Mouse (Mus musculus): ENCODE measurements around the gene Pcbd2. TPM values are rescaled to one million over a fixed set of nuclear protein-coding genes. Genes with fewer than 3 reads are reported as not detected.

The Pcbd2 gene
- polyA plus RNA-seq, 1 experiment from 2014 or later = 44.4 TPM

- Histone ChIP-seq H3K4me1 (peaks cover 69% of the 10 kb centered on the region), H3K36me3 (no peaks in the 10 kb centered on the region), H3K27ac (peak overlapping the region; percentile 83; the same call in 1 of the 2 replicates), H3K27me3 (ENCODE audit: low read depth, poor library complexity, severe bottlenecking) (no peaks in the 10 kb centered on the region), H3K9me3 (replicated peaks) (no peaks in the 10 kb centered on the region), H3K4me3 (no peak overlapping the region)
- 81% methylated on average over 6 of the region's 6 CpGs for WGBS
- no peak for DNase-seq (ENCODE audit: low spot score)
These were observed 30.5 kb downstream of the Pcbd2 start for GRCm38 (mm10) chr13:55757645-55758044.

GRCm38 (mm10) chr13:55760576-55760975, 33.4 kb downstream of the Pcbd2 start:
- WGBS = 81% methylated on average over 10 of the region's 10 CpGs
- peaks cover 54% of the 10 kb centered on the region for H3K4me1 ChIP-seq

GRCm38 (mm10) chr13:55761486-55761885, 34.3 kb downstream of the Pcbd2 start:
- 63% methylated on average over 10 of the region's 10 CpGs for WGBS
- H3K4me1 ChIP-seq = peaks cover 50% of the 10 kb centered on the region
- no peak overlapping the region for H3K4me3 ChIP-seq
- H3K9me3 ChIP-seq (replicated peaks) = no peaks in the 10 kb centered on the region
- DNase-seq (ENCODE audit: low spot score) = no peak
- peak overlapping the region; percentile 75; the same call in 1 of the 2 replicates for H3K27ac ChIP-seq
- no peaks in the 10 kb centered on the region for H3K36me3 ChIP-seq
- no peaks in the 10 kb centered on the region for H3K27me3 ChIP-seq (ENCODE audit: low read depth, poor library complexity, severe bottlenecking)

More at GRCm38 (mm10) chr13:55760576-55760975, 33.4 kb downstream of the Pcbd2 start:
- H3K27ac ChIP-seq = peak overlapping the region; percentile 75
- no peaks in the 10 kb centered on the region for H3K9me3 ChIP-seq (replicated peaks)
- H3K4me3 ChIP-seq = no peak overlapping the region
- no peaks in the 10 kb centered on the region for H3K27me3 ChIP-seq (ENCODE audit: low read depth, poor library complexity, severe bottlenecking)
- no peak for DNase-seq (ENCODE audit: low spot score)
- no peaks in the 10 kb centered on the region for H3K36me3 ChIP-seq

GRCm38 (mm10) chr13:55774352-55774751, 47.2 kb downstream of the Pcbd2 start:
- H3K27me3 ChIP-seq (ENCODE audit: low read depth, poor library complexity, severe bottlenecking) = no peaks in the 10 kb centered on the region
- peaks cover 16% of the 10 kb centered on the region for H3K4me1 ChIP-seq
- H3K9me3 ChIP-seq (replicated peaks) = no peaks in the 10 kb centered on the region
- no peak overlapping the region for H3K4me3 ChIP-seq
- DNase-seq (ENCODE audit: low spot score) = no peak
- H3K36me3 ChIP-seq = 0 out of 2 replicates have a peak, but pooled peaks cover 4% of the 10 kb centered on the region
- 87% methylated on average over 7 of the region's 7 CpGs for WGBS
- peak overlapping the region; percentile 79 for H3K27ac ChIP-seq

- H3K27ac ChIP-seq = peak overlapping the region; percentile 79
These were observed 47.9 kb downstream of the Pcbd2 start for GRCm38 (mm10) chr13:55775056-55775455.

GRCm38 (mm10) chr13:55784268-55784667, 57.1 kb downstream of the Pcbd2 start, which contains the start of gene Catsper3:
TSS of gene Catsper3 (plus strand) at chr13:55784568.
- H3K9me3 ChIP-seq (replicated peaks) = no peaks in the 10 kb centered on the region
- no peaks in the 10 kb centered on the region for H3K36me3 ChIP-seq
- no peak within 1 kb of the TSS for H3K27ac ChIP-seq
- no peak for DNase-seq (ENCODE audit: low spot score)
- no peaks in the 10 kb centered on the region for H3K4me1 ChIP-seq
- WGBS = 96% methylated on average over 3 of the region's 3 CpGs
- no peak within 1 kb of the TSS for H3K4me3 ChIP-seq
- H3K27me3 ChIP-seq (ENCODE audit: low read depth, poor library complexity, severe bottlenecking) = no peaks in the 10 kb centered on the region

More at GRCm38 (mm10) chr13:55775056-55775455, 47.9 kb downstream of the Pcbd2 start:
- Histone ChIP-seq H3K4me3 (0 out of 2 replicates have a peak overlapping the region, but pooled peaks have one; percentile 11), H3K36me3 (0 out of 2 replicates have a peak, but pooled peaks cover 4% of the 10 kb centered on the region), H3K27me3 (ENCODE audit: low read depth, poor library complexity, severe bottlenecking) (no peaks in the 10 kb centered on the region), H3K9me3 (replicated peaks) (no peaks in the 10 kb centered on the region), H3K4me1 (peaks cover 16% of the 10 kb centered on the region)
- DNase-seq (ENCODE audit: low spot score) = peak; percentile 59
- 14% methylated on average over 11 of the region's 11 CpGs for WGBS

GRCm38 (mm10) chr13:55786120-55786519, 59.0 kb downstream of the Pcbd2 start:
- WGBS = 82% methylated on average over 11 of the region's 11 CpGs
- DNase-seq (ENCODE audit: low spot score) = no peak

GRCm38 (mm10) chr13:55801246-55801645, 74.1 kb downstream of the Pcbd2 start:
- Histone ChIP-seq H3K4me1 (no peaks in the 10 kb centered on the region), H3K27ac (no peak overlapping the region), H3K36me3 (no peaks in the 10 kb centered on the region), H3K9me3 (replicated peaks) (no peaks in the 10 kb centered on the region), H3K27me3 (ENCODE audit: low read depth, poor library complexity, severe bottlenecking) (no peaks in the 10 kb centered on the region), H3K4me3 (no peak overlapping the region)
- 86% methylated on average over 2 of the region's 2 CpGs for WGBS
- no peak for DNase-seq (ENCODE audit: low spot score)

More at GRCm38 (mm10) chr13:55786120-55786519, 59.0 kb downstream of the Pcbd2 start:
- H3K36me3 ChIP-seq = no peaks in the 10 kb centered on the region
- H3K27me3 ChIP-seq (ENCODE audit: low read depth, poor library complexity, severe bottlenecking) = no peaks in the 10 kb centered on the region
- no peak overlapping the region for H3K27ac ChIP-seq
- H3K4me3 ChIP-seq = no peak overlapping the region
- H3K9me3 ChIP-seq (replicated peaks) = no peaks in the 10 kb centered on the region
- no peaks in the 10 kb centered on the region for H3K4me1 ChIP-seq

GRCm38 (mm10) chr13:55803973-55804372, 76.8 kb downstream of the Pcbd2 start:
- Histone ChIP-seq H3K4me1 (no peaks in the 10 kb centered on the region), H3K27me3 (ENCODE audit: low read depth, poor library complexity, severe bottlenecking) (no peaks in the 10 kb centered on the region), H3K27ac (no peak overlapping the region), H3K9me3 (replicated peaks) (no peaks in the 10 kb centered on the region), H3K4me3 (no peak overlapping the region), H3K36me3 (no peaks in the 10 kb centered on the region)
- WGBS = 97% methylated on average over 1 of the region's 1 CpGs
- DNase-seq (ENCODE audit: low spot score) = no peak

GRCm38 (mm10) chr13:55809041-55809623, 82.0 kb downstream of the Pcbd2 start:
- no peaks in the 10 kb centered on the region for H3K36me3 ChIP-seq
- no peak overlapping the region for H3K27ac ChIP-seq
- DNase-seq (ENCODE audit: low spot score) = no peak
- H3K27me3 ChIP-seq (ENCODE audit: low read depth, poor library complexity, severe bottlenecking) = no peaks in the 10 kb centered on the region
- WGBS = 67% methylated on average over 7 of the region's 7 CpGs
- H3K9me3 ChIP-seq (replicated peaks) = no peaks in the 10 kb centered on the region
- no peak overlapping the region for H3K4me3 ChIP-seq
- H3K4me1 ChIP-seq = peaks cover 10% of the 10 kb centered on the region; the same call in 1 of the 2 replicates

- H3K27ac ChIP-seq = no peak overlapping the region
- no peaks in the 10 kb centered on the region for H3K27me3 ChIP-seq (ENCODE audit: low read depth, poor library complexity, severe bottlenecking)
- no peaks in the 10 kb centered on the region for H3K9me3 ChIP-seq (replicated peaks)
- no peak for DNase-seq (ENCODE audit: low spot score)
- H3K4me1 ChIP-seq = peaks cover 10% of the 10 kb centered on the region; the same call in 1 of the 2 replicates
- no peaks in the 10 kb centered on the region for H3K36me3 ChIP-seq
- 92% methylated on average over 10 of the region's 10 CpGs for WGBS
- no peak overlapping the region for H3K4me3 ChIP-seq
These were observed 82.5 kb downstream of the Pcbd2 start for GRCm38 (mm10) chr13:55809707-55810106.

GRCm38 (mm10) chr13:55810947-55811346, 83.8 kb downstream of the Pcbd2 start:
- H3K9me3 ChIP-seq (replicated peaks) = no peaks in the 10 kb centered on the region
- H3K4me3 ChIP-seq = no peak overlapping the region
- WGBS = 81% methylated on average over 5 of the region's 5 CpGs
- DNase-seq (ENCODE audit: low spot score) = no peak
- H3K4me1 ChIP-seq = peaks cover 10% of the 10 kb centered on the region; the same call in 1 of the 2 replicates
- no peaks in the 10 kb centered on the region for H3K36me3 ChIP-seq
- H3K27me3 ChIP-seq (ENCODE audit: low read depth, poor library complexity, severe bottlenecking) = peaks cover 4% of the 10 kb centered on the region; the same call in 1 of the 2 replicates
- H3K27ac ChIP-seq = no peak overlapping the region

GRCm38 (mm10) chr13:55813490-55814016, 86.4 kb downstream of the Pcbd2 start:
- H3K27me3 ChIP-seq (ENCODE audit: low read depth, poor library complexity, severe bottlenecking) = peaks cover 4% of the 10 kb centered on the region; the same call in 1 of the 2 replicates
- no peaks in the 10 kb centered on the region for H3K36me3 ChIP-seq
- H3K4me1 ChIP-seq = peaks cover 12% of the 10 kb centered on the region; the same call in 1 of the 2 replicates
- no peak overlapping the region for H3K4me3 ChIP-seq
- peak overlapping the region; percentile 31; the same call in 1 of the 2 replicates for H3K27ac ChIP-seq
- no peak for DNase-seq (ENCODE audit: low spot score)
- H3K9me3 ChIP-seq (replicated peaks) = no peaks in the 10 kb centered on the region
- 69% methylated on average over 5 of the region's 5 CpGs for WGBS

All from limb, embryonic 10.5 days (tissue).